Mouse (Mus musculus): ENCODE measurements around the gene Rcn3.

DNA sequence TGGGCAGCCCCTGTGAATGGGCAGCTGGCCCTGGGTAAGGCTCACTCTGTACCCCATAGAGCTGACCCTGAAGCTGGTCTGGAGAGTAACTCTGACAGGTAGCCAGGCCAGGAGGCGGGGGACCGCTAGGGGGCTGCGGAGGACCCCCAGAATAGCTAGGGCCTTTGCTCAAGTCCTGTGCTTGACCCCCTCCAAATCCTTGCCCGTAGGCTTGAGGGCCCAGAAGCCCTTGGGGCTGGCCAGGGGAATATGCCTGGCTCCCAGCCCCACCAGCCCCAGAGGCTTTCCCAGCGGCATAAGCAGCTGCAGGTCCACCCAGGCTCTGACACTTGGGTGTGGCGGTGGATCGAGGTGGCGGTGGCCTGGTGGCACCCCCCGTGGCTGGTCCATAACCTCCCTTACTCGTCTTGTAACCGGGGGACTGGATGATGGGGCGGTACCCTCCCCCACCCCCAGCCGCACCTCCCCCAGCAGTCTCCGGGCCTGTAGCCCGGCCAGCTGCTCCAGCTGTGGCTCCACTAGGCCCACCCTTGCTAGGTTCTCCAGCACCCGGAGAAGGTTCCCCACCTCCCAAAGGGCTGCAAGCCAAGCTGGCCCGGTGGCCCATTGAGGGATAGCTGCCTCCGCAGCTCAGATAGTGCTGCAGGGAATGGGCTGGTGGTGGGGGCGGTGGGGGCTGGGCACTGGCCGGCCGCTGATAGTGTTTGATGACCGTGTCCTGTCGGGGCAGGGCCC, 42.9 kb downstream of the Rcn3 start:
- TF ChIP-seq CTCF (IDR thresholded peaks at IDR 0.05; ENCODE audit: borderline replicate concordance, control insufficient read depth, extremely low read depth, insufficient read depth, low read length, poor library complexity) (no peak), POLR2A (IDR thresholded peaks at IDR 0.05; ENCODE audit: control insufficient read depth, extremely low read depth, insufficient read depth, low read length, poor library complexity) (no peak)

All from thymus, adult 2 months (tissue).